Mouse (Mus musculus) forebrain, embryonic 16.5 days (tissue): ENCODE measurements around the gene Nrl. TPM values are rescaled to one million over a fixed set of nuclear protein-coding genes. Genes with fewer than 3 reads are reported as not detected.

ENCODE experiments used
- ATAC-seq: fragments of 200-750 bp; cut with Nextera tagmentation; 2 replicates; pipeline ENCODE4 v1.8.0; 2017; ENCODE audit warnings: mild to moderate bottlenecking, moderate library complexity
- H3K27ac ChIP-seq: fragments of 300-500 bp; sonication (generic); 2 replicates; pipeline ENCODE4 v1.5.1; 2014; ENCODE audit warnings: low read length, control low read depth
- H3K27me3 ChIP-seq: fragments of 300-500 bp; sonication (generic); replicated peaks from 2 replicates; pipeline ENCODE4 v1.6.1; 2014; ENCODE audit warnings: low read length; ENCODE audit not compliant: control insufficient read depth, insufficient read depth
- H3K36me3 ChIP-seq: fragments of 300-500 bp; sonication (generic); 2 replicates; pipeline ENCODE4 v1.6.1; 2014; ENCODE audit not compliant: control insufficient read depth, insufficient read depth
- H3K4me1 ChIP-seq: fragments of 300-500 bp; sonication (generic); replicated peaks from 2 replicates; pipeline ENCODE4 v1.6.1; 2014; ENCODE audit warnings: low read length; ENCODE audit not compliant: control insufficient read depth, insufficient read depth
- H3K4me2 ChIP-seq: fragments of 300-500 bp; sonication (generic); 2 replicates; pipeline ENCODE4 v1.6.1; 2014; ENCODE audit warnings: mild to moderate bottlenecking, low read length, control low read depth
- H3K4me3 ChIP-seq: fragments of 300-500 bp; sonication (generic); replicated peaks from 2 replicates; pipeline ENCODE4 v1.5.1; 2014; ENCODE audit warnings: mild to moderate bottlenecking, low read length, control low read depth
- H3K9ac ChIP-seq: fragments of 300-500 bp; sonication (generic); replicated peaks from 2 replicates; pipeline ENCODE4 v1.6.1; 2014; ENCODE audit warnings: low read depth, low read length, control low read depth
- H3K9me3 ChIP-seq: fragments of 300-500 bp; sonication (generic); 2 replicates; pipeline ENCODE4 v1.6.1; 2016; ENCODE audit warnings: low read length; ENCODE audit not compliant: control insufficient read depth
- WGBS: fragments of 180-500 bp; shearing (Covaris S2); extraction: QIAGEN DNeasy Blood & Tissue Kit; methylation state at CpG from one replicate; pipeline ENCODE4 v1.1.7; 2014; 5-methylcytosine and 5-hydroxymethylcytosine counted together
- polyA plus RNA-seq: library from polyadenylated mRNA; unstranded; fragments of >200 nt; fragmentation: Nextera tagmentation; extraction: Ambion mirVana; gene quantifications from 2 replicates; pipeline ENCODE4 v1.2.1, GENCODE M21; 2015

Nrl gene
- not detected in 2 replicates for polyA plus RNA-seq

DNA sequence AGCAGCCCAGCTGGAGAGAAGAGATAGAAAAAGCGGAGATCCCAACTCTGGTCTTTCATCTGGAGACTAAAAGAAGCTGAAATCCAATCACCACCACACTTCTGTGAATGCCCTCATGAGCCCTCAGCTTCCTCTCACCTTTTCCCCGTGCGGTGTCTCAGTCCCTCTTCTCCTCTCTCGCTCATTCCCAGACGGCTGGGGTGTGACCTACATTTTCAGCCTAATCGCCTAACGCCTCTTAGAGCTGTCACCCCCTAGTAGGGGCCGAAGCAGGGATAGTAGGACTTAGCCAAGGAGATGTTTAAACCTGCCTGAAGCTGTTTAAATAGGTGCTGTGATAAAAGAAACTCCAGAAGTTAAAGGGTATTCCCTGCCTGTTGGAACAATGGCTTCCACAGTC, at the start of gene Nrl:
TSS of gene Nrl (minus strand) at position 197 of the 400 bp plus-strand sequence.
- no peaks in the 10 kb centered on the region for H3K36me3 ChIP-seq
- no peak within 1 kb of the TSS for H3K4me2 ChIP-seq
- ATAC-seq: no peak
- H3K9ac ChIP-seq: no peak within 1 kb of the TSS
- H3K4me1 ChIP-seq: peaks cover 9% of the 10 kb centered on the region
- no peak within 1 kb of the TSS for H3K4me3 ChIP-seq
- no peak within 1 kb of the TSS for H3K27ac ChIP-seq
- no peaks in the 10 kb centered on the region for H3K9me3 ChIP-seq
- 39% methylated on average over 8 of the region's 8 CpGs for WGBS
- 0 out of 2 replicates have a peak, but pooled peaks cover 5% of the 10 kb centered on the region for H3K27me3 ChIP-seq

DNA sequence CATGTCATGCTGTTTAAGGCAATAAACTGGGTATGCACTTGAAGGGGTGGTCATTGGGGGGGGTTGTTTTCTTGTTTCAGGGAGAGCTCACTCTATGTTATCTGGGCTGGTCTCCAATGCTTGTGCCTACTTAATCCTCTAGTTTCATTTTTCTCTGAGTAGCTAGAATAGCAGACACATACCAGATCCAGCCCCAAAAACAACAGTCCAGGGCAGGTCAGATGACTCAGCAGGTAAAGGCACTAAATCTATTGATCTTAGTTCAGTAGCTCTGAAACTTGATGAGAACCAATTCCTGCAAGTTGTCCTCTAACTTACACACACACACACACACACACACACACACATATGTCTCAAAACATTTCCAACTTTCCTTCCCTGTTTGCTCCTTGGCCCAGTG, 47.0 kb upstream of the Nrl start:
- no peak overlapping the region for H3K4me2 ChIP-seq
- no peak for ATAC-seq
- no peak overlapping the region for H3K9ac ChIP-seq
- no peak overlapping the region for H3K27ac ChIP-seq
- no peak overlapping the region for H3K4me3 ChIP-seq
- H3K27me3 ChIP-seq: no peaks in the 10 kb centered on the region
- no peaks in the 10 kb centered on the region for H3K4me1 ChIP-seq
- peaks cover 22% of the 10 kb centered on the region for H3K36me3 ChIP-seq
- no peaks in the 10 kb centered on the region for H3K9me3 ChIP-seq

DNA sequence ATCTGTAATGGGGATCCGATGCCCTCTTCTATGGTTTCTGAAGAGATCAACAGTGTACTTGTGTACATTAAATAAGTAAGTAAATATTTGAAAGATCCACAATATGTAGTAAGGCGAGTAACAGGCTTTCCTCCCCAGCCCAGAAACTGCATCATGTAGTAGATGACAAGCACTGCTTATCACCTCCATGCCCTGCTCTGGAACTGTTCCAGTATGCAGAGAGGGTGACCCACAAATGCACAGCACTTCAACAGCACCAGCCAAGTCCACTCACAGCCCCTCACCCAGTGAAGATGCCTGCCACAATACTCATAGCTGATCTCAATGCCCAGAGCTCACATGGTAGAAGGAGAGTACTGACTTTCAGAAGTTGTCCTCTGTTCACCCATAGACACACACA, 45.8 kb upstream of the Nrl start:
- 91% methylated on average over 2 of the region's 2 CpGs for WGBS
- H3K4me2 ChIP-seq: no peak overlapping the region
- peaks cover 30% of the 10 kb centered on the region for H3K36me3 ChIP-seq
- no peak overlapping the region for H3K4me3 ChIP-seq
- no peaks in the 10 kb centered on the region for H3K4me1 ChIP-seq
- no peak overlapping the region for H3K27ac ChIP-seq
- no peak overlapping the region for H3K9ac ChIP-seq
- H3K9me3 ChIP-seq: no peaks in the 10 kb centered on the region
- H3K27me3 ChIP-seq: no peaks in the 10 kb centered on the region
- no peak for ATAC-seq

DNA sequence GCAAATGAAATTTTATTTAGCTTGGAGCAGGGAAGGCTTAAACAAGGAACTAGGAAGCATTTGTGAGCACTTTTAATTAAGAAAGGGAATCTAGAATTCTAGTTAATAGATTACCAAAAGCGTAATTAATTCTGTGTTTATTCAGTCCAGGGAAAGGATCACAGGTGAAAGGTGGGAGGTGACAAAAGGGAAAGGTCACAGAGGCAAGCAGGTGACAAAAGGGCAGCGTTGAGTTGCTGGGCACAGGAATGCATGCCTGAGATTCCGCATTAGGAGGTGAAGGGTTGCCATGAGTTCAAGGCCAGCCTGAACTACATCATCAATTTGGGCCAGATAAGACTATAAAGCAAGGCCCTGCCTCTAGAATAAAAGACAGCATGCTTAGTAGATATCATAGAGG, 42.7 kb upstream of the Nrl start:
- H3K27me3 ChIP-seq: no peaks in the 10 kb centered on the region
- no peaks in the 10 kb centered on the region for H3K4me1 ChIP-seq
- no peak overlapping the region for H3K9ac ChIP-seq
- H3K9me3 ChIP-seq: no peaks in the 10 kb centered on the region
- no peak overlapping the region for H3K27ac ChIP-seq
- 90% methylated on average over 3 of the region's 3 CpGs for WGBS
- no peak for ATAC-seq
- peaks cover 43% of the 10 kb centered on the region for H3K36me3 ChIP-seq
- H3K4me2 ChIP-seq: no peak overlapping the region
- no peak overlapping the region for H3K4me3 ChIP-seq

GRCm38 (mm10) chr14:55565748-55566147, 41.0 kb upstream of the Nrl start:
- H3K36me3 ChIP-seq: peaks cover 43% of the 10 kb centered on the region
- H3K4me2 ChIP-seq: no peak overlapping the region
- no peak for ATAC-seq
- no peaks in the 10 kb centered on the region for H3K27me3 ChIP-seq
- H3K4me3 ChIP-seq: no peak overlapping the region
- H3K4me1 ChIP-seq: peaks cover 13% of the 10 kb centered on the region
- no peak overlapping the region for H3K27ac ChIP-seq
- no peaks in the 10 kb centered on the region for H3K9me3 ChIP-seq
- WGBS: 81% methylated on average over 3 of the region's 3 CpGs
- H3K9ac ChIP-seq: no peak overlapping the region

GRCm38 (mm10) chr14:55563249-55563648, 38.5 kb upstream of the Nrl start:
- no peaks in the 10 kb centered on the region for H3K27me3 ChIP-seq
- H3K4me2 ChIP-seq: no peak overlapping the region
- no peak overlapping the region for H3K27ac ChIP-seq
- H3K36me3 ChIP-seq: peaks cover 34% of the 10 kb centered on the region
- WGBS: 92% methylated on average over 11 of the region's 11 CpGs
- H3K9ac ChIP-seq: no peak overlapping the region
- H3K4me3 ChIP-seq: no peak overlapping the region
- ATAC-seq: no peak
- no peaks in the 10 kb centered on the region for H3K9me3 ChIP-seq
- H3K4me1 ChIP-seq: peaks cover 15% of the 10 kb centered on the region

DNA sequence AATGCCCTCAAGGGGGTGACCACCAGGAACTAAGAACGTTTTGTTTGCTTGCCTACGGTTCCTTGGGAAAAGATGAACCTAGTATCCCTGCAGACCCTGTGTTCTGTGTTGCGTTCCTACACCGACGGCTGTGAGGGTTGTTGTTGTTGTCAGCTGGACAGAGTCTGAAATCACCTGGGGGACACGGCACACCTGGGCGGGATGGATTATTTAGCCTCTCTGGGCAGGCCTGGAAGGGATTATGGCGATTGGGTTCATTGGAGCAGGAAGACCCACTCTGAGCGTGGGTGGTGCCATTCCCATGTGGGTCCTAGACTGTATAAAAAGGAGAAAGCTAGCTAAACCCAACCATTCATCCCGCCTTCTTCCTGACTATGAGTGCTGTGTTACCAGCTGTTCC, 37.1 kb upstream of the Nrl start:
- Histone ChIP-seq H3K36me3 (peaks cover 22% of the 10 kb centered on the region), H3K4me1 (peaks cover 15% of the 10 kb centered on the region), H3K27ac (no peak overlapping the region), H3K4me2 (no peak overlapping the region), H3K4me3 (no peak overlapping the region), H3K9me3 (no peaks in the 10 kb centered on the region), H3K9ac (no peak overlapping the region), H3K27me3 (no peaks in the 10 kb centered on the region)
- ATAC-seq: no peak
- WGBS: 89% methylated on average over 10 of the region's 10 CpGs

DNA sequence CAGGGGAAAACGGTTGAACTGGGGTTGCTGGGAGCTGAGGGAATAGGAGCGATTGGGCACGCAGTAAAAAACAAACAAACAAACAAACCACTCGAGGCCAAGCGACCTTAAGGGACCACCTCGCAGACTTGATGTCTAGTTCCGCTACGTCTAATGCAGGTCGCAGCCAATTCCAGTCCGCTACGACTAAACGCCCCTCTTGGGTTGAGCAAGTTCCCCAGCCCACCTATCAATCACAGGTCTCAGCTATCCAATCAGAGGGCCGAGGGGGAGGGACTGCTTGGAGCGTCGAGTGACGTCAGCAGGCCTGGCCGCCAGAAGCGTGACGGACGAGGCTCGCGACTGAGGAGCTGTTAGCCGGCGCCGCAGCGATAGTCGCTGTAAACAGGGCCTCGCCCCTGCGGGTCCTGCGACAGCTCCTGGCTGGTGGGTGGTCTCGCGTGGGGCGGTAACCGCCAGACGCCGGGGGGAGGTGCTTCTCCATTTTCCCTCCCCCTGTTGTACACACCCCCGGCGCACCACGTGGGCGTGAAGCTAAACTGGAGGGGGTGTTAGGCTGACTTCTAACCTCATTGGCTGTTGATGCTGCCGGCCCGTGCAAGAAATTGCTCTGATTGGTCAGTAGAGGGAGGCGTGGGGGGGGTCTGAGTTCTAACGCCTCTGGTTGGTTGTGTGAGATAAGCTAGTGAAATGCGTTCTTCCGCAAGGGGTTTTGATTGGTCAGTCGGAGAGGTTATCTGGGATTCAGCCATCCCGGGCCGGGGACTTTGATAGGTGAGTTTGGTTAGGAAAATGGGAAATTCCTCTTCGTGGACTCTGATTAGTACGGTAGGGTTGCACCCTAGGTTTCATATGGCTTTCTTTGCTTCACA, 35.7 kb upstream of the Nrl start, which contains the start of gene A730061H03Rik:
TSS of gene A730061H03Rik (minus strand) at position 205 of the 872 bp plus-strand sequence.
- Histone ChIP-seq H3K27me3 (no peaks in the 10 kb centered on the region), H3K27ac (peak within 1 kb of the TSS; percentile 99), H3K4me2 (peak within 1 kb of the TSS; percentile 76), H3K4me1 (peaks cover 15% of the 10 kb centered on the region), H3K9me3 (no peaks in the 10 kb centered on the region), H3K9ac (peak within 1 kb of the TSS; percentile 70), H3K4me3 (peak within 1 kb of the TSS; percentile 77), H3K36me3 (peaks cover 11% of the 10 kb centered on the region)
- WGBS: under 1% methylated on average over 51 of the region's 51 CpGs
- ATAC-seq: peak; percentile 96

- Histone ChIP-seq H3K27ac (peak within 1 kb of the TSS; percentile 99), H3K36me3 (peaks cover 9% of the 10 kb centered on the region), H3K4me3 (peak within 1 kb of the TSS; percentile 77), H3K4me1 (peaks cover 15% of the 10 kb centered on the region), H3K4me2 (peak within 1 kb of the TSS; percentile 76), H3K9me3 (no peaks in the 10 kb centered on the region), H3K9ac (peak within 1 kb of the TSS; percentile 70), H3K27me3 (no peaks in the 10 kb centered on the region)
- peak; percentile 77 for ATAC-seq
- under 1% methylated on average over 27 of the region's 27 CpGs for WGBS
Measured at GRCm38 (mm10) chr14:55559799-55560201, 35.0 kb upstream of the Nrl start, which contains the start of gene Dcaf11. Dcaf11 (plus strand) TSS chr14:55560006.
